Mouse (Mus musculus) hindbrain, embryonic 12.5 days (tissue): Measurements from ENCODE around the gene Kifc1. TPM values are rescaled to one million over a fixed set of nuclear protein-coding genes. Genes with fewer than 3 reads are reported as not detected.
A peak's percentile ranks its signal among the peaks of the same experiment; 100 is the strongest.

Experiments used
- ATAC-seq: fragments of 200-750 bp; cut with Nextera tagmentation; 2 replicates; pipeline ENCODE4 v1.8.0; 2017; ENCODE audit warnings: moderate TSS enrichment; ENCODE audit not compliant: low FRiP score
- H3K27ac ChIP-seq: fragments of 300-500 bp; sonication (generic); 2 replicates; pipeline ENCODE4 v1.5.1; 2016; ENCODE audit warnings: mild to moderate bottlenecking
- H3K27me3 ChIP-seq: fragments of 300-500 bp; sonication (generic); 2 replicates; pipeline ENCODE4 v1.6.1; 2016; ENCODE audit warnings: mild to moderate bottlenecking
- H3K36me3 ChIP-seq: fragments of 300-500 bp; sonication (generic); 2 replicates; pipeline ENCODE4 v1.6.1; 2016; ENCODE audit warnings: mild to moderate bottlenecking
- H3K4me1 ChIP-seq: fragments of 300-500 bp; sonication (generic); 2 replicates; pipeline ENCODE4 v1.6.1; 2016
- H3K4me2 ChIP-seq: fragments of 300-500 bp; sonication (generic); replicated peaks from 2 replicates; pipeline ENCODE4 v1.6.1; 2016; ENCODE audit warnings: mild to moderate bottlenecking
- H3K4me3 ChIP-seq: fragments of 300-500 bp; sonication (generic); 2 replicates; pipeline ENCODE4 v1.5.1; 2016; ENCODE audit warnings: mild to moderate bottlenecking
- H3K9ac ChIP-seq: fragments of 300-500 bp; sonication (generic); 2 replicates; pipeline ENCODE4 v1.6.1; 2016; ENCODE audit warnings: mild to moderate bottlenecking, moderate library complexity
- H3K9me3 ChIP-seq: fragments of 300-500 bp; sonication (generic); replicated peaks from 2 replicates; pipeline ENCODE4 v1.6.1; 2016; ENCODE audit warnings: mild to moderate bottlenecking
- WGBS: fragments of 180-500 bp; shearing (Covaris S2); methylation state at CpG from one replicate; pipeline ENCODE4 v1.1.7; 2016; 5-methylcytosine and 5-hydroxymethylcytosine counted together
- polyA plus RNA-seq: library from polyadenylated mRNA; unstranded; fragments of >200 nt; fragmentation: Nextera tagmentation; extraction: Ambion mirVana; gene quantifications from 2 replicates; pipeline ENCODE4 v1.2.1, GENCODE M21; 2016

Kifc1 gene
- polyA plus RNA-seq, 1 experiment from 2014 or later: 3.2 TPM

- H3K36me3 ChIP-seq: peaks cover 27% of the 10 kb centered on the region
- WGBS: 65% methylated on average over 21 of the region's 21 CpGs
- H3K4me1 ChIP-seq: peaks cover 25% of the 10 kb centered on the region
- peak overlapping the region; percentile 87 for H3K4me3 ChIP-seq
- peak overlapping the region; percentile 94 for H3K9ac ChIP-seq
- H3K27ac ChIP-seq: no peak overlapping the region
- H3K4me2 ChIP-seq: peak overlapping the region; percentile 98
- no peaks in the 10 kb centered on the region for H3K27me3 ChIP-seq
- ATAC-seq: no peak
- H3K9me3 ChIP-seq: no peaks in the 10 kb centered on the region
Measured at GRCm38 (mm10) chr17:33928251-33928947, 37.9 kb upstream of the Kifc1 start.

DNA sequence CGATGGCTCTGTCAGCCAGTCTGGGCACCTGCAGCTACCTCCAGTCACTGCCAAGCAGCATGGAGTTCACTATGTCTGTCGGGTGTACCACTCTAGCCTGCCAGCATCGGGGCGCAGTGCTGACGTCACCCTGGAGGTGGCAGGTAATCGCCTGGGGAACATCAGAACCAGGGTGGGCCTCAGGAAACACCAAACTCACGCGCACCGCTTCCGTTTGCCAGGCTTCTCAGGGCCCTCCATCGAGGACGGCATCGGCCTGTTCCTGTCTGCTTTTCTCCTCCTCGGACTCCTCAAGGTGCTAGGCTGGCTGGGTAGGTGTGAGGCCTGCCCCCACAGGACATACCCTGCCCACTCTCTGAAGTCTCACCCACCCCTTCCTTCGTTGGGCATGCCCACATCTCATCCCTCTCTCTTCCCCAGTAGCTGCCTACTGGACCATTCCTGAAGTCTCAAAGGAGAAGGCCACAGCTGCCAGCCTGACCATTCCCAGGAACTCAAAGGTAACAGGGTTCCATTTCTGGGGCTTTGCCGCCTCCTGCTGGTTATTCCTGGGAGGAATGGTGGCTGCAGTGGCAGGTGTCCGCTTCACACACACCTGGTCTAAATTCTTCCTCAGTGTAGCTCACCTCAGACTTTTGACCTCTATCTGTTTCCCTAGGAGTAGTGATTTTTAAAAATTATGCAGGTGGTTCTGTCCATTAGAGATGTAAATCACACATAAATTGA, 35.9 kb upstream of the Kifc1 start:
- Histone ChIP-seq H3K9me3 (no peaks in the 10 kb centered on the region), H3K36me3 (peaks cover 13% of the 10 kb centered on the region; the same call in 1 of the 2 replicates), H3K9ac (no peak overlapping the region), H3K4me1 (peaks cover 25% of the 10 kb centered on the region), H3K27ac (no peak overlapping the region), H3K4me2 (no peak overlapping the region), H3K4me3 (no peak overlapping the region), H3K27me3 (no peaks in the 10 kb centered on the region)
- ATAC-seq: no peak
- 73% methylated on average over 17 of the region's 17 CpGs for WGBS

DNA sequence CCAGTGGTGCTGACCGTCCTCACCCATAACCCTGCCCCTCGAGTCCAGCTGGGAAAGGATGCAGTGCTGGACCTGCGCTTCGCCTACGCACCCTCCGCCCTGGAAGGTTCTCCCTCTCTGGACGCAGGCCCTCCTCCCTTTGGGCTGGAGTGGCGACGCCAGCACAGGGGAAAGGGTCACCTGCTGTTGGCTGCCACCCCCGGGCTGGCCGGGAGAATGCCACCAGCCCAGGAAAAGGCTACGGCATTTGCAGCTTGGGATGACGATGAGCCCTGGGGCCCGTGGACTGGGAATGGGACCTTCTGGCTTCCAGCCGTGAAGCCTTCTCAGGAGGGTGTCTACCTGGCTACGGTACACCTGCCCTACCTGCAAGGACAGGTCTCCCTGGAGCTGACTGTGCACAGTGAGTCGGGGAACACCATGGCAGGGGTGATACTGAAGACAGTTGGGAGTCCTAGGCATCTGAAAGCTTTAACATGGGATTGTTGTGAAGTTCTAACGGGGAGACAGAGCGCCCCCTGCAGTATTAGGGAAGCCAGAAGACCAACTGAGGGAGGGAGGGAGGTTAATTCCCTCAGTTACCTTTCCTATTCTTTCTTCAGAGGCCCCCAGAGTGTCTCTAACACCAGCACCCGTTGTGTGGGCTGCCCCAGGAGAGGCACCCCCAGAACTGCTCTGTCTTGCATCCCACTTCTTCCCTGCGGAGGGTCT, 35.1 kb upstream of the Kifc1 start:
- H3K4me3 ChIP-seq: no peak overlapping the region
- H3K4me2 ChIP-seq: no peak overlapping the region
- no peaks in the 10 kb centered on the region for H3K27me3 ChIP-seq
- H3K36me3 ChIP-seq: peaks cover 13% of the 10 kb centered on the region; the same call in 1 of the 2 replicates
- no peak overlapping the region for H3K9ac ChIP-seq
- H3K9me3 ChIP-seq: no peaks in the 10 kb centered on the region
- 83% methylated on average over 21 of the region's 21 CpGs for WGBS
- no peak overlapping the region for H3K27ac ChIP-seq
- peaks cover 20% of the 10 kb centered on the region for H3K4me1 ChIP-seq
- no peak for ATAC-seq

GRCm38 (mm10) chr17:33924577-33925283, 34.3 kb upstream of the Kifc1 start:
- WGBS: 85% methylated on average over 10 of the region's 10 CpGs
- no peak for ATAC-seq
- Histone ChIP-seq H3K27ac (no peak overlapping the region), H3K4me2 (no peak overlapping the region), H3K4me1 (peaks cover 27% of the 10 kb centered on the region), H3K4me3 (no peak overlapping the region), H3K27me3 (no peaks in the 10 kb centered on the region), H3K9me3 (no peaks in the 10 kb centered on the region), H3K9ac (no peak overlapping the region), H3K36me3 (peaks cover 13% of the 10 kb centered on the region; the same call in 1 of the 2 replicates)

DNA sequence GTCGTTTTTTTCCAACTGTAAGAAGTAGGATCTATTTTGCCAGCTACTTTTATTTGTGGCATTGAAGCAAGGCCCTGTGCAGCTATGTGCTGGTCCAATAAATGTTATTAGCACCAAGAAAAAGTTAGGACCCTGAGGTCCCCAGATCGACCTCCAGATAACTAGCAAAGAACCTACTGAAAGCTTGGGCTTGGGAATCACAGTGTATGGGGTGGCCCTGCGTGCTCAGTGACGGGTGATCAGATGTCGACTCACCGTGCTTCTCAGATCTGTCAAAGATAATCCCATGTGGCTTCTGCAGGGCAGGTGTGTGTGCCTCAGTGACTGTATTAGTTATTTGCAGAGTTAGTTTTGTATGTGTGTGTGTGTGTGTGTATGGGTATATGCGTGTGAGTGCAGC, 30.9 kb upstream of the Kifc1 start:
- Histone ChIP-seq H3K4me3 (no peak overlapping the region), H3K4me1 (peaks cover 38% of the 10 kb centered on the region), H3K9ac (no peak overlapping the region), H3K36me3 (peaks cover 17% of the 10 kb centered on the region; the same call in 1 of the 2 replicates), H3K4me2 (peak overlapping the region; percentile 83; the same call in 1 of the 2 replicates), H3K9me3 (no peaks in the 10 kb centered on the region), H3K27me3 (0 out of 2 replicates have a peak, but pooled peaks cover 9% of the 10 kb centered on the region), H3K27ac (no peak overlapping the region)
- 84% methylated on average over 7 of the region's 7 CpGs for WGBS
- no peak for ATAC-seq

- peak overlapping the region; percentile 64 for H3K27ac ChIP-seq
- peaks cover 10% of the 10 kb centered on the region; the same call in 1 of the 2 replicates for H3K36me3 ChIP-seq
- ATAC-seq: peak; percentile 47
- H3K4me3 ChIP-seq: peak overlapping the region; percentile 47
- H3K4me1 ChIP-seq: peaks cover 38% of the 10 kb centered on the region
- under 1% methylated on average over 36 of the region's 36 CpGs for whole genome bisulfite sequencing
- peak overlapping the region; percentile 66 for H3K9ac ChIP-seq
- 0 out of 2 replicates have a peak, but pooled peaks cover 9% of the 10 kb centered on the region for H3K27me3 ChIP-seq
- H3K4me2 ChIP-seq: peak overlapping the region; percentile 83
- no peaks in the 10 kb centered on the region for H3K9me3 ChIP-seq
Measured at GRCm38 (mm10) chr17:33920282-33921097, 30.0 kb upstream of the Kifc1 start.

- Histone ChIP-seq H3K4me3 (peak overlapping the region; percentile 47), H3K27me3 (0 out of 2 replicates have a peak, but pooled peaks cover 9% of the 10 kb centered on the region), H3K9ac (peak overlapping the region; percentile 66), H3K27ac (peak overlapping the region; percentile 64), H3K4me1 (peaks cover 45% of the 10 kb centered on the region), H3K36me3 (peaks cover 12% of the 10 kb centered on the region; the same call in 1 of the 2 replicates), H3K4me2 (peak overlapping the region; percentile 83), H3K9me3 (no peaks in the 10 kb centered on the region)
- WGBS: under 1% methylated on average over 52 of the region's 52 CpGs
- no peak for ATAC-seq
Measured at GRCm38 (mm10) chr17:33919351-33920281, 29.2 kb upstream of the Kifc1 start.

DNA sequence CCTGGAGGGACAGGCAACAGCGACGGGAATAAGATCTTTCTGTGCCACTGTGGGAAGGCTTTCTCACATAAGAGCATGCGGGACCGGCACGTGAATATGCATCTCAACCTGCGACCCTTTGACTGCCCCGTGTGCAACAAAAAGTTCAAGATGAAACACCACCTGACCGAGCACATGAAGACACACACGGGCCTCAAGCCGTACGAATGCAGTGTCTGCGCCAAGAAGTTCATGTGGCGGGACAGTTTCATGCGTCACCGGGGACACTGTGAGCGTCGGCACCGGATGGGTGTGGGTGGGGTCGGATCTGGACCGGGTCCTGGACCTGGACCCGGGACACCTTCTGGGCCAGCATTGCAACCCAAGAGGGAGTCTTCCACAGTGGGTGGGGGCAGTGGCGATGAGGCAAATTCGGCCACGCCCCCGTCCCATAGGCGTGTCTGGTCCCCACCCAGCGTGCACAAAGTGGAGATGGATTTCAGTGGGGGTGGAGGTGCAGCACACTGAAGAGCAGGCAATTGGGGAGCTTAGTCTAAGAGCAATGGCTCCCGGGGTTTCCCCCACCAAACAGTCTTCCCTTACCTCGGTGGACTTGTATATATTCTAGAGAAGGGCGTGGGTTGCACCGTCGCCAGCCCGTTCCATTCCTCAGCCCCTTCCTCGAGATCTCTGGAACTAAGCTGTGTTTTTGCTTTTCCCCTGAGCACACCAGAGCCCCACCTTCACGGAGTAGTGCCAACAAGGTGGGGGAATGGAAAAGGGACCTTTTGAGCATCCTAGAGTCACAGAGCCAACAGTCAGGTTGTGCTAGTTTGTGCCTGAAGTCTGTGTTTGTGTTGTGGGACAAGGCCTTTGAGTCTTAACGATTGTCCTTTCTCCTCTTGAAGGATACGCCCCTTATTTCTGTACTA, 28.1 kb upstream of the Kifc1 start:
- 62% methylated on average over 37 of the region's 37 CpGs for WGBS
- H3K27ac ChIP-seq: no peak overlapping the region

GRCm38 (mm10) chr17:33917656-33918292, 27.3 kb upstream of the Kifc1 start:
- Histone ChIP-seq H3K27me3 (0 out of 2 replicates have a peak, but pooled peaks cover 9% of the 10 kb centered on the region), H3K9ac (no peak overlapping the region), H3K36me3 (peaks cover 28% of the 10 kb centered on the region), H3K9me3 (no peaks in the 10 kb centered on the region), H3K27ac (no peak overlapping the region), H3K4me1 (peaks cover 45% of the 10 kb centered on the region), H3K4me3 (no peak overlapping the region), H3K4me2 (peak overlapping the region; percentile 46; the same call in 1 of the 2 replicates)
- 86% methylated on average over 18 of the region's 18 CpGs for WGBS
- no peak for ATAC-seq

More for the DNA sequence above, 28.1 kb upstream of the Kifc1 start:
- Histone ChIP-seq H3K4me2 (peak overlapping the region; percentile 83), H3K9ac (no peak overlapping the region), H3K36me3 (peaks cover 22% of the 10 kb centered on the region), H3K27me3 (0 out of 2 replicates have a peak, but pooled peaks cover 9% of the 10 kb centered on the region), H3K9me3 (no peaks in the 10 kb centered on the region), H3K4me1 (peaks cover 45% of the 10 kb centered on the region), H3K4me3 (peak overlapping the region; percentile 47)
- no peak for ATAC-seq
